Mouse (Mus musculus): ENCODE data around the gene Mief1.

GRCm38 (mm10) chr15:80248596-80248995 lies 14.8 kb downstream of the Mief1 start:
- TF ChIP-seq ZC3H11A (IDR thresholded peaks at IDR 0.05; ENCODE audit: low read depth, low read length) (no peak), CTCF (conservative IDR thresholded peaks at IDR 0.05 in 1 of 2, IDR thresholded peaks at IDR 0.05 in 1 of 2; ENCODE audit: low read depth in 2 of 2, low read length in 2 of 2) (no peak), POLR2A (IDR thresholded peaks at IDR 0.05; ENCODE audit: low read depth, low read length) (no peak)
